ENCODE assay signal across 9 mouse cellular contexts in genomic region chr7:126860987-126861386, GRCm38 (mm10). TPM values are rescaled to one million over a fixed set of nuclear protein-coding genes. Genes with fewer than 3 reads are reported as not detected.
DNase-seq lines count a peak whose midpoint lies in the region; ATAC-seq and TF ChIP-seq lines count a peak whose summit lies in the region.
"Had no signal": no experiment of that assay in that cellular context is flagged by ENCODE, and none has a peak within 500 bp of the region (broad histone marks: within the 10 kb centered on the region; RNA-seq: fewer than 3 reads in every experiment).

No protein-coding gene starts in this region.

- WGBS in heart, embryonic 16.5 days = 60% methylated on average over 5 of the region's 5 CpGs
- 77% methylated on average over 5 of the region's 5 CpGs for WGBS in hindbrain, embryonic 10.5 days
- WGBS in midbrain, embryonic 10.5 days = 82% methylated on average over 5 of the region's 5 CpGs

- no peak overlapping the region for H3K27ac ChIP-seq in heart, embryonic 16.5 days (ENCODE audit: low read length)
- H3K27ac ChIP-seq in hindbrain, embryonic 10.5 days = peak overlapping the region; percentile 95
- H3K27ac ChIP-seq in midbrain, embryonic 10.5 days (replicated peaks) = peak overlapping the region; percentile 94

- H3K4me3 ChIP-seq in heart, embryonic 16.5 days (ENCODE audit: low read length) = peak overlapping the region; percentile 76
- peak overlapping the region; percentile 75 for H3K4me3 ChIP-seq in G1E (ENCODE audit: low read depth, low read length)
- H3K4me3 ChIP-seq in hindbrain, embryonic 10.5 days = peak overlapping the region; percentile 68
- peak overlapping the region; percentile 72 for H3K4me3 ChIP-seq in midbrain, embryonic 10.5 days

- H3K9ac ChIP-seq in heart, embryonic 16.5 days (ENCODE audit: low read length) = peak overlapping the region; percentile 81

- no peak for TF ChIP-seq CTCF in G1E (IDR thresholded peaks at IDR 0.05; ENCODE audit: low read depth, low read length)

- H3K9me3 ChIP-seq in heart, embryonic 16.5 days (replicated peaks; ENCODE audit: control insufficient read depth, low read length) = no peaks in the 10 kb centered on the region
- 0 out of 2 replicates have a peak, but pooled peaks cover 3% of the 10 kb centered on the region for H3K9me3 ChIP-seq in G1E (replicated peaks)
- no peaks in the 10 kb centered on the region for H3K9me3 ChIP-seq in hindbrain, embryonic 10.5 days
- no peaks in the 10 kb centered on the region for H3K9me3 ChIP-seq in midbrain, embryonic 10.5 days (replicated peaks)

- H3K4me1 ChIP-seq in heart, embryonic 16.5 days (ENCODE audit: control insufficient read depth, insufficient read depth, low read length) = peaks cover 20% of the 10 kb centered on the region
- peaks cover 83% of the 10 kb centered on the region for H3K4me1 ChIP-seq in G1E (ENCODE audit: insufficient read depth, low read depth, low read length)
- peaks cover 39% of the 10 kb centered on the region for H3K4me1 ChIP-seq in hindbrain, embryonic 10.5 days (replicated peaks)
- H3K4me1 ChIP-seq in midbrain, embryonic 10.5 days = peaks cover 37% of the 10 kb centered on the region

- peaks cover 41% of the 10 kb centered on the region for H3K36me3 ChIP-seq in heart, embryonic 16.5 days (ENCODE audit: control insufficient read depth, insufficient read depth)
- peaks cover 84% of the 10 kb centered on the region for H3K36me3 ChIP-seq in G1E (replicated peaks)
- peaks cover 77% of the 10 kb centered on the region for H3K36me3 ChIP-seq in hindbrain, embryonic 10.5 days
- peaks cover 79% of the 10 kb centered on the region for H3K36me3 ChIP-seq in midbrain, embryonic 10.5 days

- no peak for ATAC-seq in heart, embryonic 16.5 days (replicated peaks; ENCODE audit: extremely low read depth, insufficient read depth, low FRiP score)
- no peak for ATAC-seq in G1E (ENCODE audit: extremely low read depth, insufficient number of reproducible peaks, low FRiP score, poor library complexity, severe bottlenecking)

- no peaks in the 10 kb centered on the region for H3K27me3 ChIP-seq in heart, embryonic 16.5 days (ENCODE audit: control insufficient read depth, insufficient read depth, low read length)
- no peaks in the 10 kb centered on the region for H3K27me3 ChIP-seq in G1E (ENCODE audit: insufficient read depth, low read length)
- no peaks in the 10 kb centered on the region for H3K27me3 ChIP-seq in hindbrain, embryonic 10.5 days (ENCODE audit: insufficient read depth, poor library complexity, severe bottlenecking)
- H3K27me3 ChIP-seq in midbrain, embryonic 10.5 days (ENCODE audit: low read depth, poor library complexity, severe bottlenecking) = no peaks in the 10 kb centered on the region

- no peak for DNase-seq in heart, postnatal 4 days
- DNase-seq in G1E (ENCODE audit: low spot score) = no peak
- no peak for DNase-seq in hindbrain, embryonic 10.5 days (ENCODE audit: low spot score)
- no peak for DNase-seq in midbrain, embryonic 10.5 days (ENCODE audit: low spot score)
- no peak for DNase-seq in cerebellum, adult 9-10 months
- no peak for DNase-seq in adrenal gland, postnatal 10 days
- DNase-seq in right cerebral cortex, postnatal 25 days = no peak

- H3K4me2 ChIP-seq in heart, embryonic 16.5 days (ENCODE audit: low read depth, low read length) = peak overlapping the region; percentile 92

RNA-seq across cellular contexts. Expression of gene Hirip3, which starts 0.8 kb away (rescaled TPM):
- polyA plus RNA-seq in heart, embryonic 16.5 days (2015; fragmentation: Nextera tagmentation; extraction: Ambion mirVana) = 19.8 and 22.2 TPM in 2 replicates
- 10 to 100 TPM; 22.8 to 26.1 TPM for total RNA-seq in heart, postnatal 4 days (2021)
- 46.8 and 53.2 TPM in 2 replicates for total RNA-seq in G1E (2014; fragmentation: Nextera tagmentation)
- total RNA-seq in G1E (2017) = 90.4 and 115 TPM in 2 replicates
- 158 and 159 TPM in 2 replicates for polyA plus RNA-seq in G1E (2012)
- 38.7 and 48.1 TPM in 2 replicates for polyA plus RNA-seq in hindbrain, embryonic 10.5 days (2016; fragmentation: Nextera tagmentation; extraction: Ambion mirVana)
- polyA plus RNA-seq in midbrain, embryonic 10.5 days (2016; fragmentation: Nextera tagmentation; extraction: Ambion mirVana) = 50.1 and 50.7 TPM in 2 replicates
- 10 to 100 TPM; 21.2 to 28.6 TPM for total RNA-seq in adrenal gland, postnatal 10 days (2021)

RNA-seq across cellular contexts. Expression of gene Ino80e, which starts 1.2 kb away (rescaled TPM):
- 50.5 and 52.0 TPM in 2 replicates for polyA plus RNA-seq in heart, embryonic 16.5 days (2015; fragmentation: Nextera tagmentation; extraction: Ambion mirVana)
- total RNA-seq in heart, postnatal 4 days (2021) = 10 to 100 TPM; 33.5 to 34.1 TPM
- 106 and 136 TPM in 2 replicates for total RNA-seq in G1E (2014; fragmentation: Nextera tagmentation)
- total RNA-seq in G1E (2017) = 50.7 and 60.3 TPM in 2 replicates
- polyA plus RNA-seq in G1E (2012) = 893 and 1,187 TPM in 2 replicates
- polyA plus RNA-seq in hindbrain, embryonic 10.5 days (2016; fragmentation: Nextera tagmentation; extraction: Ambion mirVana) = 102 and 105 TPM in 2 replicates
- polyA plus RNA-seq in midbrain, embryonic 10.5 days (2016; fragmentation: Nextera tagmentation; extraction: Ambion mirVana) = 105 and 107 TPM in 2 replicates
- 10 to 100 TPM; 35.4 to 45.6 TPM for total RNA-seq in adrenal gland, postnatal 10 days (2021)

RNA-seq across cellular contexts. Expression of gene Doc2a, which starts 13.8 kb away (rescaled TPM):
- polyA plus RNA-seq in heart, embryonic 16.5 days (2015; fragmentation: Nextera tagmentation; extraction: Ambion mirVana) = not detected in 2 replicates
- total RNA-seq in heart, postnatal 4 days (2021) = not detected
- not detected in 2 replicates for total RNA-seq in G1E (2014; fragmentation: Nextera tagmentation)
- 0.11 and 0.23 TPM in 2 replicates for total RNA-seq in G1E (2017)
- polyA plus RNA-seq in G1E (2012) = not detected in 2 replicates
- polyA plus RNA-seq in hindbrain, embryonic 10.5 days (2016; fragmentation: Nextera tagmentation; extraction: Ambion mirVana) = 4.9 and 5.5 TPM in 2 replicates
- polyA plus RNA-seq in midbrain, embryonic 10.5 days (2016; fragmentation: Nextera tagmentation; extraction: Ambion mirVana) = 6.6 and 8.4 TPM in 2 replicates
- total RNA-seq in adrenal gland, postnatal 10 days (2021) = 1 to 10 TPM in 1 of 2 experiments, under 1 TPM in 1; 0.82 to 1.0 TPM
- total RNA-seq: hematopoietic stem cell, adult 5-6 weeks had no signal

RNA-seq across cellular contexts. Expression of gene Taok2, which starts 23.5 kb away (rescaled TPM):
- polyA plus RNA-seq in heart, embryonic 16.5 days (2015; fragmentation: Nextera tagmentation; extraction: Ambion mirVana) = 31.1 and 35.4 TPM in 2 replicates
- total RNA-seq in heart, postnatal 4 days (2021) = 10 to 100 TPM; 65.0 to 66.5 TPM
- 42.9 and 53.6 TPM in 2 replicates for total RNA-seq in G1E (2014; fragmentation: Nextera tagmentation)
- total RNA-seq in G1E (2017) = 36.2 and 38.3 TPM in 2 replicates
- polyA plus RNA-seq in G1E (2012) = 181 and 222 TPM in 2 replicates
- polyA plus RNA-seq in hindbrain, embryonic 10.5 days (2016; fragmentation: Nextera tagmentation; extraction: Ambion mirVana) = 56.2 and 56.4 TPM in 2 replicates
- 53.2 and 61.1 TPM in 2 replicates for polyA plus RNA-seq in midbrain, embryonic 10.5 days (2016; fragmentation: Nextera tagmentation; extraction: Ambion mirVana)
- total RNA-seq in adrenal gland, postnatal 10 days (2021) = 10 to 100 TPM; 69.7 to 85.8 TPM

RNA-seq across cellular contexts. Expression of gene 4930451I11Rik, which starts 29.5 kb away (rescaled TPM):
- not detected in 2 replicates for polyA plus RNA-seq in heart, embryonic 16.5 days (2015; fragmentation: Nextera tagmentation; extraction: Ambion mirVana)
- not detected for total RNA-seq in heart, postnatal 4 days (2021)
- total RNA-seq in G1E (2014; fragmentation: Nextera tagmentation) (not detected in 2 replicates), G1E (2017) (not detected in 2 replicates)
- polyA plus RNA-seq in G1E (2012) = not detected in 2 replicates
- not detected in 2 replicates for polyA plus RNA-seq in hindbrain, embryonic 10.5 days (2016; fragmentation: Nextera tagmentation; extraction: Ambion mirVana)
- polyA plus RNA-seq in midbrain, embryonic 10.5 days (2016; fragmentation: Nextera tagmentation; extraction: Ambion mirVana) = not detected in 2 replicates
- not detected for total RNA-seq in adrenal gland, postnatal 10 days (2021)
- total RNA-seq: hematopoietic stem cell, adult 5-6 weeks had no signal
